Comparison of ENCODE assay signal across 26 mouse cellular contexts in genomic region chr19:30115606-30116005, GRCm38 (mm10). TPM values are rescaled to one million over a fixed set of nuclear protein-coding genes. Genes with fewer than 3 reads are reported as not detected.
DNase-seq lines count a peak whose midpoint lies in the region; ATAC-seq lines count a peak whose summit lies in the region.
"Had no signal": no experiment of that assay in that cellular context is flagged by ENCODE, and none has a peak within 500 bp of the region (broad histone marks: within the 10 kb centered on the region; RNA-seq: fewer than 3 reads in every experiment).

No protein-coding gene starts in this region.

- 0 out of 2 replicates have a peak overlapping the region, but pooled peaks have one; percentile 12 for H3K27ac ChIP-seq in hindbrain, embryonic 10.5 days
- no peak overlapping the region for H3K27ac ChIP-seq in hindbrain, embryonic 14.5 days
- peak overlapping the region; percentile 19; the same call in 1 of the 2 replicates for H3K27ac ChIP-seq in midbrain, embryonic 15.5 days
- H3K27ac ChIP-seq: embryonic facial prominence, embryonic 10.5 days; embryonic facial prominence, embryonic 15.5 days; heart, embryonic 10.5 days; heart, embryonic 15.5 days; liver, embryonic 14.5 days had no signal

- peaks cover 71% of the 10 kb centered on the region for H3K36me3 ChIP-seq in hindbrain, embryonic 10.5 days
- H3K36me3 ChIP-seq in hindbrain, embryonic 14.5 days (replicated peaks; ENCODE audit: control insufficient read depth, insufficient read depth) = no peaks in the 10 kb centered on the region
- no peaks in the 10 kb centered on the region for H3K36me3 ChIP-seq in midbrain, embryonic 15.5 days (replicated peaks)
- H3K36me3 ChIP-seq: embryonic facial prominence, embryonic 15.5 days; heart, embryonic 10.5 days; heart, embryonic 15.5 days; hindbrain, embryonic 13.5 days; neural tube, embryonic 13.5 days had no signal

- no peak for ATAC-seq in hindbrain, embryonic 14.5 days (ENCODE audit: low FRiP score)
- no peak for ATAC-seq in midbrain, embryonic 15.5 days (replicated peaks)
- ATAC-seq: forebrain, postnatal 0 days had no signal

- no peaks in the 10 kb centered on the region for H3K27me3 ChIP-seq in hindbrain, embryonic 10.5 days (ENCODE audit: insufficient read depth, poor library complexity, severe bottlenecking)
- H3K27me3 ChIP-seq in hindbrain, embryonic 14.5 days (ENCODE audit: control insufficient read depth, insufficient read depth, low read length) = no peaks in the 10 kb centered on the region
- H3K27me3 ChIP-seq in midbrain, embryonic 15.5 days (replicated peaks) = no peaks in the 10 kb centered on the region
- H3K27me3 ChIP-seq: CH12.LX; embryonic facial prominence, embryonic 15.5 days; forebrain, embryonic 12.5 days; heart, embryonic 15.5 days; hindbrain, embryonic 13.5 days; neural tube, embryonic 13.5 days had no signal

- no peak for DNase-seq in hindbrain, embryonic 10.5 days (ENCODE audit: low spot score)
- DNase-seq in hindbrain, embryonic 14.5 days (ENCODE audit: low spot score) = no peak
- peak; percentile 72 for DNase-seq in R1 (ENCODE audit: low read depth, low spot score)
- DNase-seq in layer of hippocampus, postnatal 25 days (ENCODE audit: extremely low spot score in 1 of 2, low spot score in 1 of 2) = no peak
- DNase-seq in adrenal gland, adult 8-10 months = no peak
- DNase-seq in cerebellum, adult 11 months = no peak
- DNase-seq: adrenal gland, postnatal 25 days; cerebellum, adult 8-10 months; gastrocnemius, postnatal 25 days; kidney, postnatal 14 days; layer of hippocampus, adult 9-11 months; liver; lung, postnatal 14 days had no signal

- H3K9ac ChIP-seq in hindbrain, embryonic 14.5 days = no peak overlapping the region
- H3K9ac ChIP-seq in midbrain, embryonic 15.5 days = no peak overlapping the region
- H3K9ac ChIP-seq: embryonic facial prominence, embryonic 15.5 days; forebrain, embryonic 12.5 days; forebrain, postnatal 0 days; heart, embryonic 15.5 days; hindbrain, embryonic 13.5 days; liver, embryonic 14.5 days; lung, embryonic 14.5 days; neural tube, embryonic 13.5 days had no signal

- no peaks in the 10 kb centered on the region for H3K9me3 ChIP-seq in hindbrain, embryonic 10.5 days
- H3K9me3 ChIP-seq in hindbrain, embryonic 14.5 days (ENCODE audit: control insufficient read depth, low read length) = no peaks in the 10 kb centered on the region
- no peaks in the 10 kb centered on the region for H3K9me3 ChIP-seq in midbrain, embryonic 15.5 days
- H3K9me3 ChIP-seq: embryonic facial prominence, embryonic 10.5 days; embryonic facial prominence, embryonic 15.5 days; forebrain, embryonic 12.5 days; heart, embryonic 10.5 days; heart, embryonic 15.5 days; hindbrain, embryonic 13.5 days; neural tube, embryonic 13.5 days had no signal

- no peak overlapping the region for H3K4me2 ChIP-seq in hindbrain, embryonic 14.5 days (replicated peaks)
- H3K4me2 ChIP-seq in midbrain, embryonic 15.5 days = no peak overlapping the region
- H3K4me2 ChIP-seq: heart, embryonic 15.5 days; hindbrain, embryonic 13.5 days; neural tube, embryonic 13.5 days had no signal

- no peak overlapping the region for H3K4me3 ChIP-seq in hindbrain, embryonic 10.5 days
- H3K4me3 ChIP-seq in hindbrain, embryonic 14.5 days (replicated peaks; ENCODE audit: low read length) = no peak overlapping the region
- no peak overlapping the region for H3K4me3 ChIP-seq in midbrain, embryonic 15.5 days
- H3K4me3 ChIP-seq: embryonic facial prominence, embryonic 10.5 days; embryonic facial prominence, embryonic 15.5 days; forebrain, embryonic 12.5 days; heart, embryonic 10.5 days; heart, embryonic 15.5 days; hindbrain, embryonic 13.5 days; myocyte; neural tube, embryonic 13.5 days had no signal

- peaks cover 36% of the 10 kb centered on the region for H3K4me1 ChIP-seq in hindbrain, embryonic 10.5 days (replicated peaks)
- peaks cover 32% of the 10 kb centered on the region for H3K4me1 ChIP-seq in hindbrain, embryonic 14.5 days (replicated peaks; ENCODE audit: control insufficient read depth, insufficient read depth, low read length)
- peaks cover 64% of the 10 kb centered on the region for H3K4me1 ChIP-seq in midbrain, embryonic 15.5 days

- 92% methylated on average over 5 of the region's 5 CpGs for WGBS in hindbrain, embryonic 10.5 days
- WGBS in hindbrain, embryonic 14.5 days = 79% methylated on average over 5 of the region's 5 CpGs
- 74% methylated on average over 5 of the region's 5 CpGs for WGBS in midbrain, embryonic 15.5 days

RNA-seq across cellular contexts. Expression of gene Gldc, which starts 59.6 kb away (rescaled TPM):
- polyA plus RNA-seq in hindbrain, embryonic 10.5 days (2016; fragmentation: Nextera tagmentation; extraction: Ambion mirVana) = 26.9 and 27.6 TPM in 2 replicates
- polyA plus RNA-seq in hindbrain, embryonic 14.5 days (2014; fragmentation: Nextera tagmentation; extraction: Ambion mirVana) = 7.2 and 8.5 TPM in 2 replicates
- polyA plus RNA-seq in midbrain, embryonic 15.5 days (2015; fragmentation: Nextera tagmentation; extraction: Ambion mirVana) = 6.6 and 7.7 TPM in 2 replicates
- total RNA-seq in layer of hippocampus, postnatal 25 days (2021) = 10 to 100 TPM; 32.6 to 33.0 TPM
- 1 to 10 TPM in 3 of 4 experiments, under 1 TPM in 1; 0.81 to 1.6 (median 1.2) TPM for total RNA-seq in adrenal gland, adult 8-10 months (2022)
